Mouse (Mus musculus) forebrain, embryonic 14.5 days (tissue): ENCODE data around the gene Hdgfl3. TPM values are rescaled to one million over a fixed set of nuclear protein-coding genes. Genes with fewer than 3 reads are reported as not detected.
A peak's percentile ranks its signal among the peaks of the same experiment; 100 is the strongest.

Source experiments
- ATAC-seq: fragments of 200-750 bp; cut with Nextera tagmentation; 2 replicates; pipeline ENCODE4 v1.8.0; 2017; ENCODE audit warnings: mild to moderate bottlenecking, moderate library complexity
- DNase-seq: peaks from one replicate; pipeline ENCODE4 v3.0.0-alpha.2; 2015; ENCODE audit warnings: low spot score
- H3K27ac ChIP-seq: fragments of 300-500 bp; sonication (generic); 2 replicates; pipeline ENCODE4 v1.5.1; 2014; ENCODE audit warnings: low read depth, mild to moderate bottlenecking, control low read depth, low read length, moderate library complexity
- H3K27me3 ChIP-seq: fragments of 300-500 bp; sonication (generic); replicated peaks from 2 replicates; pipeline ENCODE4 v1.6.1; 2014; ENCODE audit warnings: low read length, control low read depth, mixed read lengths; ENCODE audit not compliant: control insufficient read depth, insufficient read depth
- H3K36me3 ChIP-seq: fragments of 300-500 bp; sonication (generic); 2 replicates; pipeline ENCODE4 v1.6.1; 2014; ENCODE audit warnings: low read length, control low read depth; ENCODE audit not compliant: control insufficient read depth, insufficient read depth
- H3K4me1 ChIP-seq: fragments of 300-500 bp; sonication (generic); 2 replicates; pipeline ENCODE4 v1.6.1; 2014; ENCODE audit warnings: antibody characterized with exemption, low read length, control low read depth; ENCODE audit not compliant: control insufficient read depth, insufficient read depth
- H3K4me2 ChIP-seq: fragments of 300-500 bp; sonication (generic); 2 replicates; pipeline ENCODE4 v1.6.1; 2014; ENCODE audit warnings: mild to moderate bottlenecking, control low read depth, low read length
- H3K4me3 ChIP-seq: fragments of 300-500 bp; sonication (generic); 2 replicates; pipeline ENCODE4 v1.5.1; 2014; ENCODE audit warnings: low read depth, low read length, control low read depth
- H3K9ac ChIP-seq: fragments of 300-500 bp; sonication (generic); 2 replicates; pipeline ENCODE4 v1.6.1; 2014; ENCODE audit warnings: mild to moderate bottlenecking, low read length, control low read depth, moderate library complexity
- H3K9me3 ChIP-seq: fragments of 300-500 bp; sonication (generic); replicated peaks from 2 replicates; pipeline ENCODE4 v1.6.1; 2016; ENCODE audit warnings: low read length, control low read depth, mixed read lengths; ENCODE audit not compliant: control insufficient read depth
- WGBS: fragments of 180-500 bp; shearing (Covaris S2); extraction: QIAGEN DNeasy Blood & Tissue Kit; methylation state at CpG from one replicate; pipeline ENCODE4 v1.1.7; 2014; 5-methylcytosine and 5-hydroxymethylcytosine counted together
- polyA plus RNA-seq: library from polyadenylated mRNA; unstranded; fragments of >200 nt; fragmentation: Nextera tagmentation; extraction: Ambion mirVana; gene quantifications from 2 replicates; pipeline ENCODE4 v1.2.1, GENCODE M21; 2014

Gene Hdgfl3
- polyA plus RNA-seq, 1 experiment from 2014 or later: 62.3 TPM

GRCm38 (mm10) chr7:81855694-81856093, 78.6 kb downstream of the Hdgfl3 start, which contains the start of gene Gm10160:
Gene Gm10160 (minus strand): TSS chr7:81855794.
- H3K4me2 ChIP-seq: no peak within 1 kb of the TSS
- H3K9ac ChIP-seq: no peak within 1 kb of the TSS
- no peaks in the 10 kb centered on the region for H3K36me3 ChIP-seq
- H3K27ac ChIP-seq: no peak within 1 kb of the TSS
- ATAC-seq (no peak), DNase-seq (no peak)
- 0 out of 2 replicates have a peak, but pooled peaks cover 2% of the 10 kb centered on the region for H3K27me3 ChIP-seq
- no peak within 1 kb of the TSS for H3K4me3 ChIP-seq
- H3K4me1 ChIP-seq: peaks cover 16% of the 10 kb centered on the region; the same call in 1 of the 2 replicates
- WGBS: 61% methylated on average over 1 of the region's 1 CpGs
- H3K9me3 ChIP-seq: no peaks in the 10 kb centered on the region

GRCm38 (mm10) chr7:81854568-81855307, 79.5 kb downstream of the Hdgfl3 start:
- Histone ChIP-seq H3K4me1 (peaks cover 13% of the 10 kb centered on the region; the same call in 1 of the 2 replicates), H3K4me3 (no peak overlapping the region), H3K27ac (no peak overlapping the region), H3K9ac (no peak overlapping the region), H3K27me3 (0 out of 2 replicates have a peak, but pooled peaks cover 2% of the 10 kb centered on the region), H3K9me3 (no peaks in the 10 kb centered on the region), H3K36me3 (no peaks in the 10 kb centered on the region), H3K4me2 (no peak overlapping the region)
- ATAC-seq (no peak), DNase-seq (peak; percentile 12)
- WGBS: 66% methylated on average over 8 of the region's 8 CpGs

- Histone ChIP-seq H3K4me2 (no peak overlapping the region), H3K27me3 (no peaks in the 10 kb centered on the region), H3K36me3 (no peaks in the 10 kb centered on the region), H3K9ac (no peak overlapping the region), H3K27ac (no peak overlapping the region), H3K4me3 (no peak overlapping the region), H3K9me3 (no peaks in the 10 kb centered on the region), H3K4me1 (0 out of 2 replicates have a peak, but pooled peaks cover 5% of the 10 kb centered on the region)
- DNase-seq (no peak), ATAC-seq (no peak)
- 80% methylated on average over 3 of the region's 3 CpGs for WGBS
These were observed 82.6 kb downstream of the Hdgfl3 start for GRCm38 (mm10) chr7:81851706-81852105.

- WGBS: 86% methylated on average over 6 of the region's 6 CpGs
- no peak for ATAC-seq
- no peak overlapping the region for H3K27ac ChIP-seq
These were observed 84.1 kb downstream of the Hdgfl3 start for GRCm38 (mm10) chr7:81850171-81850570.

GRCm38 (mm10) chr7:81849633-81850032, 84.6 kb downstream of the Hdgfl3 start:
- Histone ChIP-seq H3K27ac (no peak overlapping the region), H3K27me3 (no peaks in the 10 kb centered on the region), H3K4me3 (no peak overlapping the region), H3K9me3 (no peaks in the 10 kb centered on the region), H3K36me3 (no peaks in the 10 kb centered on the region), H3K9ac (no peak overlapping the region), H3K4me2 (no peak overlapping the region), H3K4me1 (0 out of 2 replicates have a peak, but pooled peaks cover 2% of the 10 kb centered on the region)
- DNase-seq (no peak), ATAC-seq (no peak)
- whole genome bisulfite sequencing: 95% methylated on average over 7 of the region's 7 CpGs

More at GRCm38 (mm10) chr7:81850171-81850570, 84.1 kb downstream of the Hdgfl3 start:
- no peak overlapping the region for H3K9ac ChIP-seq
- no peaks in the 10 kb centered on the region for H3K27me3 ChIP-seq
- H3K4me3 ChIP-seq: no peak overlapping the region
- no peaks in the 10 kb centered on the region for H3K36me3 ChIP-seq
- H3K4me2 ChIP-seq: no peak overlapping the region
- no peak for DNase-seq
- 0 out of 2 replicates have a peak, but pooled peaks cover 5% of the 10 kb centered on the region for H3K4me1 ChIP-seq
- H3K9me3 ChIP-seq: no peaks in the 10 kb centered on the region

- Histone ChIP-seq H3K27ac (no peak overlapping the region), H3K9ac (no peak overlapping the region), H3K27me3 (no peaks in the 10 kb centered on the region), H3K36me3 (no peaks in the 10 kb centered on the region), H3K4me1 (no peaks in the 10 kb centered on the region), H3K9me3 (no peaks in the 10 kb centered on the region), H3K4me2 (no peak overlapping the region), H3K4me3 (no peak overlapping the region)
- ATAC-seq (no peak), DNase-seq (no peak)
- WGBS: 95% methylated on average over 5 of the region's 5 CpGs
These were observed 85.1 kb downstream of the Hdgfl3 start for GRCm38 (mm10) chr7:81849214-81849613.

- Histone ChIP-seq H3K27me3 (no peaks in the 10 kb centered on the region), H3K27ac (no peak overlapping the region), H3K4me2 (no peak overlapping the region), H3K4me3 (no peak overlapping the region), H3K36me3 (no peaks in the 10 kb centered on the region), H3K9me3 (no peaks in the 10 kb centered on the region), H3K4me1 (no peaks in the 10 kb centered on the region), H3K9ac (no peak overlapping the region)
- DNase-seq (peak; percentile 63), ATAC-seq (peak; percentile 71; the same call in 1 of the 2 replicates)
- 5% methylated on average over 4 of the region's 4 CpGs for WGBS
These were observed 86.5 kb downstream of the Hdgfl3 start for GRCm38 (mm10) chr7:81847777-81848176.

- peak; percentile 30 for DNase-seq
- no peak overlapping the region for H3K4me3 ChIP-seq
- H3K4me2 ChIP-seq: no peak overlapping the region
These were observed 87.3 kb downstream of the Hdgfl3 start for GRCm38 (mm10) chr7:81847010-81847409.

GRCm38 (mm10) chr7:81846008-81846407, 88.3 kb downstream of the Hdgfl3 start:
- H3K4me3 ChIP-seq: no peak overlapping the region
- WGBS: 91% methylated on average over 8 of the region's 8 CpGs
- DNase-seq: no peak

More at GRCm38 (mm10) chr7:81847010-81847409, 87.3 kb downstream of the Hdgfl3 start:
- Histone ChIP-seq H3K9ac (no peak overlapping the region), H3K9me3 (no peaks in the 10 kb centered on the region), H3K4me1 (no peaks in the 10 kb centered on the region), H3K36me3 (no peaks in the 10 kb centered on the region), H3K27ac (no peak overlapping the region), H3K27me3 (no peaks in the 10 kb centered on the region)
- WGBS: 32% methylated on average over 8 of the region's 8 CpGs
- ATAC-seq: no peak

More at GRCm38 (mm10) chr7:81846008-81846407, 88.3 kb downstream of the Hdgfl3 start:
- H3K9ac ChIP-seq: no peak overlapping the region
- no peaks in the 10 kb centered on the region for H3K9me3 ChIP-seq
- ATAC-seq: no peak
- no peaks in the 10 kb centered on the region for H3K27me3 ChIP-seq
- H3K27ac ChIP-seq: no peak overlapping the region
- no peaks in the 10 kb centered on the region for H3K36me3 ChIP-seq
- H3K4me2 ChIP-seq: no peak overlapping the region
- no peaks in the 10 kb centered on the region for H3K4me1 ChIP-seq
